Mouse (Mus musculus): ENCODE results near the gene Pkp3. TPM values are rescaled to one million over a fixed set of nuclear protein-coding genes. Genes with fewer than 3 reads are reported as not detected.

Gene Pkp3
- polyA plus RNA-seq, 1 experiment from 2014 or later, result 46.2 TPM

DNA sequence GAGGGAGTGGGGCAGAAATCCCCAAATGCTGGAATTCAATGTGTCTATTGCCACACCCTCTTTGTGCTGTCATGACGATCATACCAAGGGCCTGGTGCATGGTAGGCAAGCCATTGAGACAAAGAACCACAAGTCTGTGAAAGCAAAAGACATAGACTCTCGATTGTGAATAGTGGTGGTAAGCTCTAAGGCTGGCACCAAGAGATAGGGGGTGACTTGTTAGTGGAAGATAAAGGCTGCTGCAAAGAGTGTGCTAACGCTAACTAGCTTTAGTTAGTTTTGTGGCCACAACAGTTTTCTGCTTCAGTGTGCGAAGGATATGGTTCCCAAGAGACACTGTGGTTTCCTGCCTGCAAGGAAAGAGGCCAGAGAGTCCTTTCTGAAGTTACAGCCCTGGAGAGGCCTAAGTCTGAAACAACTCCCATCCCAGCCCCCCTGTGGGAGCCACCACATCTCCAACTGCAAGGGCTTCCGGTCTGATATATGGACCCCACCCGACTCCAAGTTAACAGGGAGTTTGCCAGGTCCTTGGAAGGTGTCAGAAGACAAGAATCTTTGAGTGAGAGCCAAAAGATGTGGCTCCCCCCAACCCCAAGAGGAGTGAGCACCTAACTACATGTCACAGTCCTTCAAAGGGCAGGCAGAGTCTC lies 31.0 kb upstream of the Pkp3 start:
- no peaks in the 10 kb centered on the region for H3K36me3 ChIP-seq
- H3K9me3 ChIP-seq, result no peaks in the 10 kb centered on the region
- peak overlapping the region; percentile 85 for H3K27ac ChIP-seq
- no peak for ATAC-seq (ENCODE audit: insufficient number of reproducible peaks, insufficient read depth, low FRiP score, low TSS enrichment, low read depth)
- no peak overlapping the region for H3K9ac ChIP-seq
- H3K4me1 ChIP-seq, result peaks cover 26% of the 10 kb centered on the region
- 59% methylated on average over 6 of the region's 6 CpGs for WGBS
- no peaks in the 10 kb centered on the region for H3K27me3 ChIP-seq
- H3K4me2 ChIP-seq, result peak overlapping the region; percentile 70
- H3K4me3 ChIP-seq, result 0 out of 2 replicates have a peak overlapping the region, but pooled peaks have one; percentile 39

DNA sequence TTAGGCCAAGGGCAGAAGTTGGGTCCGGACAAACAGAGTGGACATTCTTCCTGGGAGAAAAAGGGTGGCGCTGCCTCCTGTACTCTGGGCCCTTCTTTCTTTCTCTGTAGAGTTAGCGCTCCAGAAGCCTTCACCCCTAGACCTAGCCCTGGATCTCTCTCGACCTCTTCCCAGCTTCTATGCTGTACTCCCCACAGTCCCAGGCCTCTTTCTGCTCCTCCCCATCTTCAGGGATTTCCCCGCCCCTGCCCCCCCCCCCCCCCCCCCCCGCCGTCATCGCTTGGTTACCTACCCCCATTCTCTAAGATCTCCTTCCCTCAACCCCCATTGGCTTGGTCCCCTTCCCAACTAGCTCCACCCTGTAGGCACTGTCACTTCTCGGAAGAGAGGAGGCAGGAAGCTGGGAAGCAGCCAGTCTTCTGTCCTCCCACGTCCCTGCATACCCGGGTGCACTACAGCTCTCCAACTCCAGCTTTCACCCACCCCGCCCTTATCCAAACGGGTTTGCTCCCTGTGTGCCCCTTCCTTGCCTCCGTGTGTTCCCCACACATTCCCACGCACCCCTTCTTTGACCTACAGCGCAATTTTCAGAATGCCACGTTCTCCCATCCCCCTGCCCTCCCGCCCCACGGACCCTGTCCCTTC lies 30.3 kb upstream of the Pkp3 start:
- no peaks in the 10 kb centered on the region for H3K36me3 ChIP-seq
- no peaks in the 10 kb centered on the region for H3K27me3 ChIP-seq
- H3K4me3 ChIP-seq, result peak overlapping the region; percentile 39
- H3K4me2 ChIP-seq, result peak overlapping the region; percentile 70
- H3K9me3 ChIP-seq, result no peaks in the 10 kb centered on the region
- peak; percentile 77 for ATAC-seq (ENCODE audit: insufficient number of reproducible peaks, insufficient read depth, low FRiP score, low TSS enrichment, low read depth)
- H3K4me1 ChIP-seq, result peaks cover 22% of the 10 kb centered on the region
- H3K27ac ChIP-seq, result peak overlapping the region; percentile 85
- WGBS, result 3% methylated on average over 15 of the region's 19 CpGs
- H3K9ac ChIP-seq, result peak overlapping the region; percentile 58

DNA sequence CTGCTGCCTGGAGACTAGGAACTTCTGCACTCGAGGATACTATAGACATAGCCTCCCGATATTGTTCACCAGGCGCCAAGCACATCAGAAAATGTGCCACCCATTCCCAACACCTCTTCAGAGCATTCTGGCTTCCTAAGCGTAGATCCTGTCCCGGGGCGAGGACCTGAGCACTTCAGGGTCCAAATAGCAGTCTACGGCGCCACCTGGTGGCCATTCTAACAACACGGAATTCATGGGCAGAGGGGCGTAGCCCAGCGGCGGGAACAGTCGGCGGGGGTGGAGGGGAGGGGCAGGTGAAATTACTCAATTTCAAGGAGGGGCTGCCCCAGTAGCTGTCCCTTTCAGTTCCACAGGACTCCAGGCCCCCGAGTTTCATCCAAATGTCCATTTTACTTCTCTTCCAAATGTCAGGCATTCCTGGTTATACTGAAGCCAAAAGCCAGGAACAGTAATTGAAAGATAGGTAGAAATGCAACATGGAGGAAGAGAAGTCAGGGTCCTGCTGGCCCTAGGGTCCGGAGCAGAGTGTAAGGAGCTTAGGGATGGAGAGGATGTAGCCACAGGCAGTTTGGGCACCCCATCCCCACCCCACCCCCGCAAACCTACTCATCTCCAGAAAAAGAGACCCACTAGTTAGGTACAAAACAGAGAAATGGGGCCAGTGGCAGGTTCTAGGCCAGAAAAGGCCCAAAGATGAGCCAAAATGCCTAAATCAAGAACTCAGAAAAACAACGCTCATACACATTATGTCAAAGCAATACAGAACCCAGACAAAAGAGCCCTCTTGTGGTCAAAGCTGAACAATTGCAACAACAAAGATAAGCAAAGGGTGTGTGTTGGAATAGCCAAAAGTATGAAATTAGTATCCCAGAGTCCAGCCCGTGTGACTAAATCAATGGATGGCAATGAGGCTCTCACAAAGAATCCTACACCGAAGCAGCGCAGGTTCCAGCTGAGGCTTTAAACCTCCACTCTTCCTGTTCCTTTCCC lies 29.5 kb upstream of the Pkp3 start:
- Histone ChIP-seq H3K36me3 (no peaks in the 10 kb centered on the region), H3K9ac (peak overlapping the region; percentile 58), H3K27me3 (no peaks in the 10 kb centered on the region), H3K4me3 (peak overlapping the region; percentile 39), H3K27ac (peak overlapping the region; percentile 85), H3K9me3 (no peaks in the 10 kb centered on the region), H3K4me2 (peak overlapping the region; percentile 70), H3K4me1 (peaks cover 14% of the 10 kb centered on the region)
- 8% methylated on average over 21 of the region's 21 CpGs for WGBS
- ATAC-seq (ENCODE audit: insufficient number of reproducible peaks, insufficient read depth, low FRiP score, low TSS enrichment, low read depth), result peak; percentile 78

DNA sequence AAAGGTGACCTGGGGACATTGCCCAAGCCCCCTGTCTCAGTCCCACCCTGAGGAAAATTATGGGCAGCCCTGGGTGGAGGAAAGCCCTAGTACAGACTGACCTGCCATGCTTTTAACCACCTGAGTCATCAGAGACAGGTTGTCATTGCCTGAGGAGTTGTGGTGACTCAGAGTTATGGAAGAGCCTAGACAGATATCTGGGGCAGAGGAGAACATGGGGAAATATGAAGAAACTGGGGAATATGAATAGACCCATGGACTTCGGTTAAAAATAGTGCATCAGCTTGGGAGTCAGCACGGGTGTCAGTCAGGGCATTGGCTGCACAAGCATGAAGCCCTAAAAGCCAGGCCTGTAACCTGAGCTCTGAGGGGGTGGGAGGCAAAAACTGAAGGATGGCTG lies 28.7 kb upstream of the Pkp3 start:
- Histone ChIP-seq H3K27ac (no peak overlapping the region), H3K9ac (no peak overlapping the region), H3K4me1 (peaks cover 14% of the 10 kb centered on the region), H3K4me3 (no peak overlapping the region), H3K36me3 (no peaks in the 10 kb centered on the region), H3K4me2 (no peak overlapping the region), H3K9me3 (no peaks in the 10 kb centered on the region), H3K27me3 (no peaks in the 10 kb centered on the region)
- no peak for ATAC-seq (ENCODE audit: insufficient number of reproducible peaks, insufficient read depth, low FRiP score, low TSS enrichment, low read depth)
- 82% methylated on average over 2 of the region's 2 CpGs for whole genome bisulfite sequencing

DNA sequence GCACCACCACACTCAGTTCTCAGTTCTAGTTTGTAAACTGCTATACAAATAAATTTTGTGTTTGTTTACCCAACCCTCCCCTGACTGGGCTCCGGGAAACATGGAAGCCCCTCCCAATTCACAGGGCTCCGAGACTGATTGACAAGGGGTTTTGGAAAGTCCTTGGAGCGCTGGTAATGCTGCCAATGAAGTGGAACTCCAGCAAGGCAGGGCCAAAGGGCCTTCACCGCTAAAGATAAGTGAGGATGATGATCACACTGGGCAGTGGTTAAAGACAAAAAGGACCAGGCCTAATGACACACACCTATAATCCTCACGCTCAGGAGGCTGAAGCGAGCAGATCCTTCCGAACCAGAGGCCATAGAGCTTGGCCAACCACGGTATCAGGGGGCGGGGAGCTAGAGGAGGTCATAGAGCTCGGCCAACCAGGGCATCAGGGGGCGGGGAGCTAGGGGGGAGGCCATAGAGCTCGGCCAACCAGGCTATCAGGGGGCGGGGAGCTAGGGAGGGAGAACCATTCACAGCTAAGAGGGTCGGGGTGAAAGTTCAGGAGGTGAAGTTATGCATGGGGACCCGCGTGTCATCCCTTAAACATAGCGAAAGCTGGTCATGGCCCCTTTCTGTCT lies 26.8 kb upstream of the Pkp3 start:
- Histone ChIP-seq H3K9me3 (no peaks in the 10 kb centered on the region), H3K9ac (no peak overlapping the region), H3K36me3 (peaks cover 3% of the 10 kb centered on the region; the same call in 1 of the 2 replicates), H3K27ac (no peak overlapping the region), H3K4me1 (peaks cover 14% of the 10 kb centered on the region), H3K4me3 (no peak overlapping the region), H3K27me3 (no peaks in the 10 kb centered on the region), H3K4me2 (no peak overlapping the region)
- ATAC-seq (ENCODE audit: insufficient number of reproducible peaks, insufficient read depth, low FRiP score, low TSS enrichment, low read depth), result no peak
- whole genome bisulfite sequencing, result 71% methylated on average over 17 of the region's 17 CpGs

DNA sequence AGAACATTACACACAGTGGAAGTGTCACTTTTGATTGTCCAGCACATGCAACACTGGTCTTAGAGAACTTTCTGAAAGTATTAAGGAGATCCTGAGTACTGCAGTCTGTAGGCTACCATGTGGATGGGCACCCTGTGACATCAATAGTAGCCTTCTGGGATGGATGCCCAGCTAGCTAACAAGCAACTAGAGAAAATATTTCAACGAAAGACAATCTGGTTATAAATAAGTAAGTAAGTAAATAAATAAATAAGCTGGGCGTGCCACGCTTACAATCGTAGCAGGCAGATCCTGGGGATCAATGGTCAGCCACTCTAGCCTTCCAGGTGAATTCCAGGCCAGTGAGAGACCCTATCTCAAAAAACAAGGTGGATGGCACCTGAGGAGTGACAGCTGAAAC lies 26.0 kb upstream of the Pkp3 start:
- WGBS, result 90% methylated on average over 4 of the region's 4 CpGs
- Histone ChIP-seq H3K9ac (no peak overlapping the region), H3K4me1 (peaks cover 9% of the 10 kb centered on the region), H3K36me3 (peaks cover 3% of the 10 kb centered on the region; the same call in 1 of the 2 replicates), H3K27ac (no peak overlapping the region), H3K9me3 (no peaks in the 10 kb centered on the region), H3K4me2 (no peak overlapping the region), H3K27me3 (no peaks in the 10 kb centered on the region), H3K4me3 (no peak overlapping the region)
- no peak for ATAC-seq (ENCODE audit: insufficient number of reproducible peaks, insufficient read depth, low FRiP score, low TSS enrichment, low read depth)

DNA sequence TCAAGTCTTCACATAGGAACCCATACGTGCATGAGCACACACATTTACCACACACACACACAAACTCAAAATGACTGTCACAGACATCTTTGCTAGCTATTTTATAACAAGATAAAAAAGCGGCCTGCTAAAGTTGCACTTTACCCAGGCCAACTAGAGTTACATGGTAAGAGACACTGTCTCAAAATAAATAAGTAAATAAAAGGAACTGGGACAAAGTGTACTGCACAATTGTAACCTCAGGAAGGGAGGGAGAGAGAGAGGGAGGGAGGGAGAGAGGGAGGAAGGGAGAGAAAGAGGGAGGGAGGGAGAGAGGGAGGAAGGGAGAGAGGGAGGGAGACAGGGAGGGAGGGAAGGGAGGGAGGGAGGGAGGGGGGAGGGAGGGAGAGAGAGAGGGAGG lies 25.6 kb upstream of the Pkp3 start:
- H3K27ac ChIP-seq, result no peak overlapping the region
- no peaks in the 10 kb centered on the region for H3K27me3 ChIP-seq
- WGBS, result 73% methylated on average over 2 of the region's 2 CpGs
- no peaks in the 10 kb centered on the region for H3K9me3 ChIP-seq
- no peak for ATAC-seq (ENCODE audit: insufficient number of reproducible peaks, insufficient read depth, low FRiP score, low TSS enrichment, low read depth)
- no peak overlapping the region for H3K4me3 ChIP-seq
- H3K9ac ChIP-seq, result no peak overlapping the region
- peaks cover 5% of the 10 kb centered on the region for H3K4me1 ChIP-seq
- H3K36me3 ChIP-seq, result peaks cover 3% of the 10 kb centered on the region; the same call in 1 of the 2 replicates
- no peak overlapping the region for H3K4me2 ChIP-seq

DNA sequence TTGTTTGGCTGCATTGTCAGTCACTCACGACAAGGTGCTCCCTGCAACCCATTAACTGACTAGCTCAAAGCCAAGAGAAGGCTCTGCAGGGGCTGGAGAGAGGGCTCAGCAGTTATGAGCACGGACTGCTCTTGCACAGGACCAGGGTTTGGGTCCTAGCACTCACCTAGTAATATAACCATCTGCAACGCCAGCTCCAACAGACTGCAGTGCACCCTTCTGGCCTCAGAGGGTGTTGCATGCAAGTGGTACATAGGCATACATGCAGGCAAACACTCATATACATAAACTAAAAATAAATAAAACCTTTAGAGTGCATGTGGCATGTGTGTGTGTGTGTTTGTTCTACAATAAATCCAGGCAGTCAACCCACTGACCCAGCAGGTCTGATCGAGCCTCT lies 22.2 kb upstream of the Pkp3 start:
- Histone ChIP-seq H3K27ac (no peak overlapping the region), H3K27me3 (no peaks in the 10 kb centered on the region), H3K4me3 (no peak overlapping the region), H3K4me2 (no peak overlapping the region), H3K9ac (no peak overlapping the region), H3K9me3 (no peaks in the 10 kb centered on the region), H3K4me1 (peaks cover 7% of the 10 kb centered on the region), H3K36me3 (peaks cover 3% of the 10 kb centered on the region; the same call in 1 of the 2 replicates)
- 82% methylated on average over 4 of the region's 4 CpGs for WGBS
- no peak for ATAC-seq (ENCODE audit: insufficient number of reproducible peaks, insufficient read depth, low FRiP score, low TSS enrichment, low read depth)

DNA sequence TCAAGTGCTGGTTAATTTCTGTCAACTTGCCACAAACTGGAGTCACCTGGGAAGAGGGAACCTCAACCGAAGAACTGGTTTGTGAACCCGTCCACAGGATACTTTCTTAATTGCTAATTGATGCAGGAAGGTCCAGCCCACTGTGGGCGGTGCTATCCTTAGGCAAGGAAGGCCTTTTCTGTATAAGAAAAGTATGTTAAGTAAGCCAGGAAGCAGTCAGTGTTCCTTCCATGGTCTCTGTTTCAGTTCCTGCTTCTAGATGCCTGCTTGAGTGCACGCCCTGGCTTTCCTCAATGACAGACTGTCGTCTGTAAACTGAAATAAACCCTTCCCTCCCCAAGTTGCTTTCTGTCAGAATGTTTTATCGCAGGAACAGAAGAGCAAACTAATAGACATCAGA lies 21.0 kb upstream of the Pkp3 start:
- no peak overlapping the region for H3K9ac ChIP-seq
- ATAC-seq (ENCODE audit: insufficient number of reproducible peaks, insufficient read depth, low FRiP score, low TSS enrichment, low read depth), result no peak
- peaks cover 3% of the 10 kb centered on the region; the same call in 1 of the 2 replicates for H3K36me3 ChIP-seq
- WGBS, result 86% methylated on average over 6 of the region's 6 CpGs
- H3K9me3 ChIP-seq, result no peaks in the 10 kb centered on the region
- H3K4me2 ChIP-seq, result no peak overlapping the region
- H3K27ac ChIP-seq, result no peak overlapping the region
- H3K4me3 ChIP-seq, result no peak overlapping the region
- H3K4me1 ChIP-seq, result peaks cover 13% of the 10 kb centered on the region
- no peaks in the 10 kb centered on the region for H3K27me3 ChIP-seq

DNA sequence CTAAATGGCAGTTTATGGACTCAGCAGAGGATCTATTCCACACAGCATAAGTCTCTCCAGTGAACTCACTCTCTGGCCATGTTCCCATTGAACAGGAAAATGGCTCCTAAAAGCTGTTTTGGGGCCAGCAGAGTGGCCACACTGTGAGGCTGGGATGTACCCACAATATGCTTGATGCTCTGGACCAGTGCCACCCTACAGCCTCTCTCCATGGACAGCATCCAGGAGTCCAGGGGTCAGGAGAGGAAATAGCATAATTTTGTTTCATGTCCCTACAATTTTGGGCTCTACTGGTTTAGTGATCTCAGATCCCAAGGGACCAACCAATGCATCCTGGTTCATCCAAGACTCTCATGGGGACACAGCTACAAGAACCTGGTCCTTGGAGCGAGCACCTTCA lies 20.5 kb upstream of the Pkp3 start:
- H3K4me3 ChIP-seq, result no peak overlapping the region
- 82% methylated on average over 1 of the region's 1 CpGs for WGBS

More for the DNA sequence above, 20.5 kb upstream of the Pkp3 start:
- no peaks in the 10 kb centered on the region for H3K9me3 ChIP-seq
- H3K36me3 ChIP-seq, result peaks cover 4% of the 10 kb centered on the region
- no peak for ATAC-seq (ENCODE audit: insufficient number of reproducible peaks, insufficient read depth, low FRiP score, low TSS enrichment, low read depth)
- H3K27me3 ChIP-seq, result no peaks in the 10 kb centered on the region
- no peak overlapping the region for H3K9ac ChIP-seq
- peaks cover 18% of the 10 kb centered on the region for H3K4me1 ChIP-seq
- H3K27ac ChIP-seq, result no peak overlapping the region
- no peak overlapping the region for H3K4me2 ChIP-seq

Measured in embryonic facial prominence, embryonic 13.5 days (tissue).